Comparison of ENCODE assay signal across 9 mouse cellular contexts in genomic region chr19:47820832-47821493, GRCm38 (mm10). TPM values are rescaled to one million over a fixed set of nuclear protein-coding genes. Genes with fewer than 3 reads are reported as not detected.
DNase-seq lines count a peak whose midpoint lies in the region; ATAC-seq and TF ChIP-seq lines count a peak whose summit lies in the region.
"Had no signal": no experiment of that assay in that cellular context is flagged by ENCODE, and none has a peak within 500 bp of the region (broad histone marks: within the 10 kb centered on the region; RNA-seq: fewer than 3 reads in every experiment).

No protein-coding gene starts in this region.

- no peak overlapping the region for H3K9ac ChIP-seq in kidney, embryonic 14.5 days (ENCODE audit: low read depth, low read length)
- H3K9ac ChIP-seq in kidney, embryonic 15.5 days, result no peak overlapping the region
- H3K9ac ChIP-seq in liver, adult 2 months (ENCODE audit: low read depth, low read length), result no peak overlapping the region
- H3K9ac ChIP-seq in stomach, embryonic 16.5 days (ENCODE audit: low read length), result no peak overlapping the region
- H3K9ac ChIP-seq: stomach, embryonic 15.5 days had no signal

- no peak overlapping the region for H3K27ac ChIP-seq in kidney, embryonic 14.5 days (ENCODE audit: low read depth, low read length)
- H3K27ac ChIP-seq in kidney, embryonic 15.5 days, result no peak overlapping the region
- no peak overlapping the region for H3K27ac ChIP-seq in liver, adult 2 months (replicated peaks; ENCODE audit: insufficient read depth, low read depth, low read length)
- no peak overlapping the region for H3K27ac ChIP-seq in stomach, embryonic 16.5 days (ENCODE audit: low read length)
- H3K27ac ChIP-seq: stomach, embryonic 15.5 days had no signal

- H3K36me3 ChIP-seq in kidney, embryonic 14.5 days (ENCODE audit: control insufficient read depth, insufficient read depth, low read length), result no peaks in the 10 kb centered on the region
- no peaks in the 10 kb centered on the region for H3K36me3 ChIP-seq in kidney, embryonic 15.5 days
- no peaks in the 10 kb centered on the region for H3K36me3 ChIP-seq in liver, adult 2 months (ENCODE audit: control insufficient read depth, insufficient read depth, low read length)
- H3K36me3 ChIP-seq in stomach, embryonic 16.5 days (ENCODE audit: control insufficient read depth, insufficient read depth, low read length), result no peaks in the 10 kb centered on the region
- H3K36me3 ChIP-seq: stomach, embryonic 15.5 days had no signal

- no peak overlapping the region for H3K4me3 ChIP-seq in kidney, embryonic 14.5 days (ENCODE audit: low read length)
- H3K4me3 ChIP-seq in kidney, embryonic 15.5 days (replicated peaks), result no peak overlapping the region
- no peak overlapping the region for H3K4me3 ChIP-seq in liver, adult 2 months (ENCODE audit: insufficient read depth, low read depth, low read length)
- H3K4me3 ChIP-seq in stomach, embryonic 16.5 days (replicated peaks; ENCODE audit: low read length), result no peak overlapping the region
- H3K4me3 ChIP-seq: stomach, embryonic 15.5 days had no signal

- TF ChIP-seq POLR2A in liver, adult 2 months (IDR thresholded peaks at IDR 0.05; ENCODE audit: extremely low read depth, insufficient read depth, low read length), result no peak

- H3K9me3 ChIP-seq in kidney, embryonic 14.5 days (ENCODE audit: control insufficient read depth, low read length), result no peaks in the 10 kb centered on the region
- no peaks in the 10 kb centered on the region for H3K9me3 ChIP-seq in kidney, embryonic 15.5 days (replicated peaks)
- H3K9me3 ChIP-seq in stomach, embryonic 16.5 days (replicated peaks; ENCODE audit: control insufficient read depth, low read length), result no peaks in the 10 kb centered on the region
- H3K9me3 ChIP-seq: stomach, embryonic 15.5 days had no signal

- TF ChIP-seq CTCF in liver, adult 2 months (IDR thresholded peaks at IDR 0.05; ENCODE audit: low read depth, low read length), result peak; percentile 74; the same call in 1 of the 2 replicates

- no peaks in the 10 kb centered on the region for H3K79me2 ChIP-seq in liver, adult 2 months (ENCODE audit: control insufficient read depth, insufficient read depth, low read length)

- 18% methylated on average over 8 of the region's 9 CpGs for WGBS in kidney, embryonic 14.5 days
- 23% methylated on average over 8 of the region's 9 CpGs for WGBS in kidney, embryonic 15.5 days
- 20% methylated on average over 8 of the region's 9 CpGs for WGBS in liver, adult 2 months
- WGBS in stomach, embryonic 16.5 days, result 18% methylated on average over 8 of the region's 9 CpGs

- peaks cover 10% of the 10 kb centered on the region; the same call in 1 of the 2 replicates for H3K27me3 ChIP-seq in kidney, embryonic 14.5 days (ENCODE audit: control insufficient read depth, insufficient read depth, low read length)
- H3K27me3 ChIP-seq in kidney, embryonic 15.5 days, result peaks cover 16% of the 10 kb centered on the region
- peaks cover 4% of the 10 kb centered on the region; the same call in 1 of the 2 replicates for H3K27me3 ChIP-seq in liver, adult 2 months (ENCODE audit: control insufficient read depth, insufficient read depth, low read length)
- H3K27me3 ChIP-seq in stomach, embryonic 16.5 days (ENCODE audit: control insufficient read depth, insufficient read depth, low read length), result no peaks in the 10 kb centered on the region
- H3K27me3 ChIP-seq: stomach, embryonic 15.5 days had no signal

- H3K4me1 ChIP-seq in kidney, embryonic 14.5 days (ENCODE audit: control insufficient read depth, insufficient read depth, low read length), result no peaks in the 10 kb centered on the region
- H3K4me1 ChIP-seq in kidney, embryonic 15.5 days, result peaks cover 9% of the 10 kb centered on the region; the same call in 1 of the 2 replicates
- H3K4me1 ChIP-seq in liver, adult 2 months (ENCODE audit: control insufficient read depth, insufficient read depth, low read length), result no peaks in the 10 kb centered on the region
- peaks cover 4% of the 10 kb centered on the region; the same call in 1 of the 2 replicates for H3K4me1 ChIP-seq in stomach, embryonic 16.5 days (ENCODE audit: control insufficient read depth, insufficient read depth, low read length)
- H3K4me1 ChIP-seq: stomach, embryonic 15.5 days had no signal

- ATAC-seq in kidney, embryonic 14.5 days (ENCODE audit: low FRiP score, low TSS enrichment), result no peak
- ATAC-seq in kidney, embryonic 15.5 days (replicated peaks; ENCODE audit: low FRiP score), result no peak
- ATAC-seq in stomach, embryonic 16.5 days (ENCODE audit: insufficient read depth, low FRiP score), result peak; percentile 54

- DNase-seq in kidney, adult 11 months, result peak; percentile 41
- peak; percentile 83 to 88 for DNase-seq in cerebellum, postnatal 10 days
- peak; percentile 65 to 78 for DNase-seq in frontal cortex, postnatal 36 days (ENCODE audit: low spot score in 2 of 2)
- DNase-seq in liver, adult 2 months (ENCODE audit: extremely low read depth, low read depth, low spot score), result peak; percentile 35
- peak; percentile 76 for DNase-seq in neural tube, embryonic 10.5 days (ENCODE audit: extremely low spot score, low spot score)

- no peak overlapping the region for H3K4me2 ChIP-seq in kidney, embryonic 14.5 days (replicated peaks; ENCODE audit: low read depth, low read length)
- H3K4me2 ChIP-seq in kidney, embryonic 15.5 days, result 0 out of 2 replicates have a peak overlapping the region, but pooled peaks have one; percentile 23
- H3K4me2 ChIP-seq in stomach, embryonic 16.5 days (ENCODE audit: low read depth, low read length), result peak overlapping the region; percentile 43
- H3K4me2 ChIP-seq: stomach, embryonic 15.5 days had no signal

RNA-seq across cellular contexts. Expression of gene Gsto1, which starts 33.8 kb away (rescaled TPM):
- 117 and 131 TPM in 2 replicates for polyA plus RNA-seq in kidney, embryonic 14.5 days (2014; fragmentation: Nextera tagmentation; extraction: Ambion mirVana)
- 115 and 119 TPM in 2 replicates for polyA plus RNA-seq in kidney, embryonic 15.5 days (2015; fragmentation: Nextera tagmentation; extraction: Ambion mirVana)
- total RNA-seq in liver, adult 2 months (2014; rRNA removed), result 149 and 176 TPM in 2 replicates
- 116 and 123 TPM in 2 replicates for polyA plus RNA-seq in liver, adult 2 months (2012; rRNA removed)
- polyA plus RNA-seq in stomach, embryonic 16.5 days (2015; fragmentation: Nextera tagmentation; extraction: Ambion mirVana), result 2,215 and 3,106 TPM in 2 replicates

RNA-seq across cellular contexts. Expression of gene Gsto2, which starts 44.4 kb away (rescaled TPM):
- polyA plus RNA-seq in kidney, embryonic 14.5 days (2014; fragmentation: Nextera tagmentation; extraction: Ambion mirVana), result 1.8 and 2.1 TPM in 2 replicates
- 1.6 and 2.0 TPM in 2 replicates for polyA plus RNA-seq in kidney, embryonic 15.5 days (2015; fragmentation: Nextera tagmentation; extraction: Ambion mirVana)
- 0.40 and 1.3 TPM in 2 replicates for total RNA-seq in liver, adult 2 months (2014; rRNA removed)
- polyA plus RNA-seq in liver, adult 2 months (2012; rRNA removed), result 0.32 TPM in 2 replicates
- 2.0 and 2.6 TPM in 2 replicates for polyA plus RNA-seq in stomach, embryonic 16.5 days (2015; fragmentation: Nextera tagmentation; extraction: Ambion mirVana)

Comparison
In these comparisons a context has a peak if more than half of its experiments do, and no peak if none do; other contexts are left out.
1. DNase-seq: peak in every context shown above with its lines; median percentile 86 in cerebellum, postnatal 10 days; 76 in neural tube, embryonic 10.5 days; 72 in frontal cortex, postnatal 36 days; 41 in kidney, adult 11 months; 35 in liver, adult 2 months.
2. RNA of gene Gsto1, which starts 33.8 kb away (polyA plus RNA-seq): 2,215 to 3,106 TPM in stomach, embryonic 16.5 days; 117 to 131 TPM in kidney, embryonic 14.5 days, 116 to 123 TPM in liver, adult 2 months and 115 to 119 TPM in kidney, embryonic 15.5 days; every median in the first group is over 10 times any median in the second.